Mouse (Mus musculus) C3H10T1/2 (cell line): ENCODE measurements around the gene Fam69b. TPM values are rescaled to one million over a fixed set of nuclear protein-coding genes. Genes with fewer than 3 reads are reported as not detected.

ENCODE experiments used
- polyA plus RNA-seq, 2 experiments: library from polyadenylated mRNA; unstranded; fragments of >200 nt; fragmentation: generic; extraction: Trizol; gene quantifications; one replicate each; pipeline ENCODE4 v1.2.1; 2012; ENCODE audit warnings: missing spikeins in 2 of 2

Fam69b gene
- polyA plus RNA-seq = 10 to 100 TPM; 15.9 to 42.0 TPM

DNA sequence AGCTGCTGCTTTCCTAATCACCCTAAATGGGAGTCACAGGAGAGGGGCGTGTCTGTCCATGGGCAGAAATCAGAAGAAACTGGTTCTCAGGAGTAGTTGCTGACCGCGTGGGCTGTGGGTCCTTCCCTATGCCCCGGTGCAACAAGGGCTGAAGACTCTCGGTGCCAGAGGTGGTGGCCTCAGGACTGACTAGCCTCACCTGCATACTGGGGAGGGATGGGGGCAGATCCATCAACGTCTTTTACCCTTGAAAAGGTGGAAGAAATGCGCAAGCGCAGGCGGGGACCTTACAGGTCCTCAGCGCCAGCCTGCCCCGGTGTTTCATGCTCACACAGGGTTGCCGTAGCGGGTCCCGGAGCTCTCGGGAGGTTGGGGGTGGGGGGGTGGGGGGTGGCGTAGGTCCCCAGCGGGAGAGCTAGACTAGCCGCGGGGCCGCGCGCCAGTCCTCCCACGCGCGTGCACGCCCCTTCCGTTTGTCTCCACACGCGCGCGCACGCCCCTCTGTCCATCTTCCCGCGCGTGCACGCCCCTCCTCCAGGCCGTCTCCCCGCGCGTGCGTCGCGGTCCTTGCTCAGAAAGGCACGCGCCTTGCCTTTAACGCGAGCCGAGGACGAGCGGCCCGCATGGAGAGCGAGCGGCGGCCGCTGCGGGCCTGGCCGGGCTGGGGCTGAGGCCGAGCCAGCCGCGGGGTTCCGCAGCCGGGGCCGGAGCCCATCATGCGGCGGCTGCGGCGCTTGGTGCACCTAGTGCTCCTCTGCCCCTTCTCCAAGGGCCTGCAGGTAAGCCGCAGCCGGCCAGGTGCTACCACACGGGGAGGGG lies at the start of gene Fam69b:
Fam69b (plus strand) TSS at position 537 of the 819 bp plus-strand sequence.

GRCm38 (mm10) chr2:26579714-26580113 lies 48.5 kb upstream of the Fam69b start, which contains the start of gene Egfl7:
Gene Egfl7, plus strand, starts transcription at chr2:26580014.

GRCm38 (mm10) chr2:26586294-26587043 lies 41.8 kb upstream of the Fam69b start, which contains the start of gene Gm20532:
Gene Gm20532, plus strand, starts transcription at chr2:26586639.

DNA sequence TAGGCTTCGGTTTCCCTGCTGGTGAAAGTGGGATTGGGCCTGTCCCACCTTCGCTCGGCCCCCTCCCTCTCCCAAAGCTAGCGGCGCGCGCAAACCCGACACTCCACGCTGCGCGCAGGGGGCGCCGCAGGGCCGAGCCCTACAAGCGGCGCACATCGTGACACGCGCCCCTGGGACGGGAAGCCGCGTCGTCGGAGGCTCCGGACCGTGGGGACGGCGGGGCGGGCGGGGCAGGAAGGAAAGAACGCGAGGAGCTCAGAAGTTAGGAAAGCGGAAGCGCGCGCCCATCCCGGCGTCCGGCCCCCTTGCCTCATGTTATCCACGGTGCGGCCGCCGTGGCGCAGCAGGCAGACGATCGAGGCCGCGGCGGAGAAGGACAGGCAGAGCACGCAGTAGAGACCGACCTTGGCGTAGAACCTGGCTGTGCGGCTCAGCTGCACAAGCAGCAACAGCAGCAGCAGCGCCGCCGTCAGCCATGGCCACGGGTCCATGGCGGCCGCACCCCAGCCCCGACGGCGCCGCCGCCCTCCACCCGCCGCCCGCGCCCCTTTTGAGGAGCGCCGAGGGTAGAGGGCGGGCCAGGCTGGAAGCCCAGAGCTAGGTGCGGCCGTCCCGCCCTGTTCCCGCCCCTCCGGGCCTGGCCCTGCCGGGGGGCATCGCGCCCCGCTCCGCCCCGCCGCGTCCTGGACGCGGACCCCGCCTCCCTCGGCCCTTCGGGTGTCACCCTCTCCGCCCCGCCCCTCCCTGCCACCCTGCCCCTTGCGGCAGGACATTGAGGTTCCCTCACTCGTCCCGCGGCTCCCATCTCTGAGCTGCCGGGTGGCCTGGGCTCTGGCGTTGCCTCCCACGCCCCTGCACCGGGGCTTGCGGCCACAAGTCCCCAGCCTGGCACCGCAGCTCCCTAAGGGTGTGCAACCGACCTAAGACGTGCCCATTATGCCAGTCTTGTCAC lies 24.3 kb upstream of the Fam69b start, which contains the start of gene Agpat2:
Agpat2 (minus strand) TSS at position 698 of the 952 bp plus-strand sequence.

DNA sequence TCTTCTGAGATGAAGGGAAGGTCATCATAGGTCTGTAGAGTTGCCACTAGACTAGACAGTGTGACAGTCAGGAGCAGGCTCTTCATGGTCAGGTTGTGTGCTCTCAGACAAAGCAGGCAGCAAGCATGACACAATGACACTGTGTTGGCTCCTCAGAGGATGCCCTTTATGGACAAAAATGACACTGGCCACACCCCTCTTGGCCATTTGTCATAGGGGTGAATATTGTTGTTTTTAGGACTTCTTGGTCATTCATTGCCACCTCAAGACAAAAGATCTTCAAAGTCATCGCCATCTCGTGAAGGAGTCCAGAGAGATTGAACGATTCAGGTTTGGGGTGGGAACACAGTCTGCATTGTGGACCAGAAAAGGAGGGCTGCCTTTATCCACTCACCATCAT lies 42.9 kb downstream of the Fam69b start, which contains the start of gene Lcn4:
Lcn4 (minus strand) TSS at position 101 of the 400 bp plus-strand sequence.

Other genes with a start within 250 kb of the Fam69b start
- gene Snapc4, start 247.8 kb upstream of the Fam69b start, polyA plus RNA-seq = 10 to 100 TPM in 1 of 2 experiments, 1 to 10 TPM in 1; 7.2 to 16.2 TPM
- gene Entr1, start 239.1 kb upstream of the Fam69b start, polyA plus RNA-seq = 10 to 100 TPM in 1 of 2 experiments, 1 to 10 TPM in 1; 8.2 to 41.5 TPM
- 10 to 100 TPM; 30.0 to 43.4 TPM for gene Pmpca, start 239.1 kb upstream of the Fam69b start, polyA plus RNA-seq
- 10 to 100 TPM in 1 of 2 experiments, 1 to 10 TPM in 1; 2.1 to 15.1 TPM for gene Inpp5e, start 219.3 kb upstream of the Fam69b start, polyA plus RNA-seq
- 10 to 100 TPM in 1 of 2 experiments, 1 to 10 TPM in 1; 4.5 to 25.2 TPM for gene Sec16a, start 183.2 kb upstream of the Fam69b start, polyA plus RNA-seq
- 10 to 100 TPM in 1 of 2 experiments, under 1 TPM in 1; 0.28 to 11.8 TPM for gene Notch1, start 111.8 kb upstream of the Fam69b start, polyA plus RNA-seq
- 1 to 10 TPM; 6.8 to 8.8 TPM for gene Egfl7, start 48.4 kb upstream of the Fam69b start, polyA plus RNA-seq
- gene Gm20532, start 41.8 kb upstream of the Fam69b start, polyA plus RNA-seq = not detected
- gene Agpat2, start 24.0 kb upstream of the Fam69b start, polyA plus RNA-seq = 10 to 100 TPM; 55.1 to 65.9 TPM
- not detected for gene Lcn4, start 42.8 kb downstream of the Fam69b start, polyA plus RNA-seq
- not detected for gene Abo, start 236.5 kb downstream of the Fam69b start, polyA plus RNA-seq